Mouse (Mus musculus): Measurements from ENCODE around the gene Npepps. TPM values are rescaled to one million over a fixed set of nuclear protein-coding genes. Genes with fewer than 3 reads are reported as not detected.

The Npepps gene
- 10 to 100 TPM; 31.0 to 47.1 TPM for polyA plus RNA-seq (2017; shearing (Covaris generic))

GRCm38 (mm10) chr11:97280216-97280861, at the start of gene Npepps:
TSS of gene Npepps (minus strand) at chr11:97280638.

GRCm38 (mm10) chr11:97315504-97316503, 35.4 kb upstream of the Npepps start, which contains the start of gene Mrpl45:
TSS of gene Mrpl45 (plus strand) at chr11:97315716.

GRCm38 (mm10) chr11:97187764-97188642, 92.4 kb downstream of the Npepps start, which contains the start of gene Kpnb1:
TSS of gene Kpnb1 (minus strand) at chr11:97187881.

Other genes with a start within 250 kb of the Npepps start
- under 1 TPM in 1 of 2 experiments, not detected in 1; 0.17 TPM for gene Lrrc46, start 239.2 kb downstream of the Npepps start, polyA plus RNA-seq (2017; shearing (Covaris generic))
- 10 to 100 TPM; 74.7 to 77.3 TPM for gene Mrpl10, start 239.1 kb downstream of the Npepps start, polyA plus RNA-seq (2017; shearing (Covaris generic))
- 10 to 100 TPM; 30.9 to 31.1 TPM for gene Osbpl7, start 230.0 kb downstream of the Npepps start, polyA plus RNA-seq (2017; shearing (Covaris generic))
- 10 to 100 TPM; 14.4 to 46.9 TPM for gene Tbx21, start 165.3 kb downstream of the Npepps start, polyA plus RNA-seq (2017; shearing (Covaris generic))
- under 1 TPM; 0.34 to 0.72 TPM for gene Tbkbp1, start 129.1 kb downstream of the Npepps start, polyA plus RNA-seq (2017; shearing (Covaris generic))
- 10 to 100 TPM; 30.6 to 31.8 TPM for gene Kpnb1, start 92.8 kb downstream of the Npepps start, polyA plus RNA-seq (2017; shearing (Covaris generic))
- 10 to 100 TPM; 22.0 to 31.1 TPM for gene Mrpl45, start 35.1 kb upstream of the Npepps start, polyA plus RNA-seq (2017; shearing (Covaris generic))
- under 1 TPM; 0.07 to 0.70 TPM for gene Gpr179, start 71.4 kb upstream of the Npepps start, polyA plus RNA-seq (2017; shearing (Covaris generic))
- gene Socs7, start 81.9 kb upstream of the Npepps start, polyA plus RNA-seq (2017; shearing (Covaris generic)) = 1 to 10 TPM; 1.2 to 1.9 TPM
- 1 to 10 TPM in 1 of 2 experiments, under 1 TPM in 1; 0.02 to 1.4 TPM for gene Arhgap23, start 134.9 kb upstream of the Npepps start, polyA plus RNA-seq (2017; shearing (Covaris generic))
- not detected for gene 4933428G20Rik, start 219.7 kb upstream of the Npepps start, polyA plus RNA-seq (2017; shearing (Covaris generic))